Mouse (Mus musculus): Measurements from ENCODE around the gene Cxcl2. TPM values are rescaled to one million over a fixed set of nuclear protein-coding genes. Genes with fewer than 3 reads are reported as not detected.

The Cxcl2 gene
- polyA plus RNA-seq, 1 experiment from 2014 or later: not detected

DNA sequence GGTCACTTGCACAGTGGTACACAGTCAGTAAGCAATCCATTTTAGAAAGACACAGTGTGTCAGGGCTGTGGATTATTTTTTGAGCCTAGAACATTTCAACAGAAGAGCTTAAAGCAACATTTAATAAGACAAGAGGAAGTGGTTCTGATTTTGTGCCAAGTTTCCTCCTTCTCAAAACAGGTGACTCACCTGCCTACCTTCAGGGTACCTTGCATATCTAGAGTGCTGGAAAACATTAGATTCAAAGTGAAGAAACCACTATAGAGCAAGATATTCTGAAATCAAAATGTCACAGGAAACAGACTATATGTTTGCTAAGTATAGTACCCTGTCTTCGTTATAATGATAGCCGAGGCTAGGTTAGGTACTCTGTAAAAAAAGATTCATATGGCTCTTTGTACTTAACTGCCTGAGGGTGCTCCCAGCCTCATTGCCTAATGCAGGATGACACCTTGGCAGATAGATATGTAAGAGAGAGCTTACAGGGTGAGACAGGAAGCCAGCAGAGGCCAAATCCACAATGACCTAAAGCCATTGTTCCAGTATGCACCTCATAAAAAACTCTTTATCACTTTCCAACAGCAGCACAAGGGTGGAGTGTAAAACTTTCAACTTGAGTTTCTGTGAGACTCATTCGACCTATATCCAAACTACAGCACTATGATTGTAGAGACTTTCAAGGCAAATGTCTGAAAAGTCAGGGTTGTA is 24.2 kb upstream of the Cxcl2 start:
- Histone ChIP-seq H3K36me3 (replicated peaks) (no peaks in the 10 kb centered on the region), H3K4me1 (replicated peaks) (0 out of 2 replicates have a peak, but pooled peaks cover under 1% of the 10 kb centered on the region), H3K4me2 (no peak overlapping the region), H3K9ac (no peak overlapping the region), H3K9me3 (replicated peaks) (no peaks in the 10 kb centered on the region), H3K4me3 (replicated peaks) (no peak overlapping the region), H3K27me3 (no peaks in the 10 kb centered on the region), H3K27ac (replicated peaks) (no peak overlapping the region)
- 48% methylated on average over 3 of the region's 3 CpGs for WGBS (ENCODE audit: insufficient replicate concordance)
- no peak for ATAC-seq (ENCODE audit: insufficient read depth)

DNA sequence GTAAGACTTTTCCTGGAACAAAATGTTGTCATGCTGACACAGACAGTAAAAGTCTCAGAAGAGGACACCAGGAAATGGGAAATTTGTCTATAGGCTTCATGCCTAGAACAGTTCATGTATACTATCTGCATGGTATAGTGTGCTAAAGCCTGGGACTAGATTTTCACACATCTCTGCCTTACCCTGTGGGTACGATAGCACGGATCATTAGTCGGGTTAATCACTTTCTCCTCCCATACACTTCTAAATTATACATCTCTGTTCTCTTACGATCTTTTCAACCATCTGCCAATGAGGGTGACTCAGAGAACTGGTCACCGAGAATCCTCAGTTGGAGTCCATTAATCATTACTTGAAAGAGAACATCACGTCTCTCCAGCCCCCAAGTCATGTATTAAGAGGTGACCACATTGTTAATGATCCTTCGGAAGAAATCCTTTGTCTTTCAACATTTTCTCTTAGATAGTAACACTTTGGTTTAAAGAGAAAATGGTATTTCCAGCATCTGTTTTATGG is 23.3 kb upstream of the Cxcl2 start:
- H3K4me3 ChIP-seq (replicated peaks): no peak overlapping the region
- no peak overlapping the region for H3K4me2 ChIP-seq
- 69% methylated on average over 7 of the region's 7 CpGs for WGBS (ENCODE audit: insufficient replicate concordance)
- no peaks in the 10 kb centered on the region for H3K36me3 ChIP-seq (replicated peaks)
- 0 out of 2 replicates have a peak, but pooled peaks cover 5% of the 10 kb centered on the region for H3K4me1 ChIP-seq (replicated peaks)
- no peak overlapping the region for H3K27ac ChIP-seq (replicated peaks)
- ATAC-seq (ENCODE audit: insufficient read depth): no peak
- H3K9me3 ChIP-seq (replicated peaks): no peaks in the 10 kb centered on the region
- no peak overlapping the region for H3K9ac ChIP-seq
- H3K27me3 ChIP-seq: no peaks in the 10 kb centered on the region

DNA sequence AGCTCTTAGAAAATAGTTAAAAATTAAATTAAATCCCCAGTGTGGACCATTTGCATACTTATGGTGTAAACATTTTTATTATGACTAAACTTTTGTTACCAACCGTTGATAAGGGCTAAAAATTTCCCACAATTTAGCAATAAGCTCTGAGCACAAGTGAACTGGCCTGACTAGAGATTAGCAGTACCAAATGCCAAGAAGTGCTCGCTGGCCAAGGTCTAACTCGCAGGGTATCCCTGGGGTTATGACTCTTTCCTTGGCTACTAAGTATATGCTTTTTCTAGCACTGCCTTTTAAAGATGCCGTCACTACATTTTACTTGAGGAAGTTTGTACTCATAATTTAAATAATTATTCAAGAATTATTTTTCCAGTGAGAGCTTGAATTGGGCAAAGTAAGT is 22.6 kb upstream of the Cxcl2 start:
- H3K27ac ChIP-seq (replicated peaks): no peak overlapping the region
- no peak for ATAC-seq (ENCODE audit: insufficient read depth)
- no peak overlapping the region for H3K4me3 ChIP-seq (replicated peaks)
- H3K27me3 ChIP-seq: no peaks in the 10 kb centered on the region
- no peak overlapping the region for H3K9ac ChIP-seq
- whole genome bisulfite sequencing (ENCODE audit: insufficient replicate concordance): 65% methylated on average over 4 of the region's 4 CpGs
- H3K9me3 ChIP-seq (replicated peaks): no peaks in the 10 kb centered on the region
- 0 out of 2 replicates have a peak, but pooled peaks cover 5% of the 10 kb centered on the region for H3K4me1 ChIP-seq (replicated peaks)
- no peak overlapping the region for H3K4me2 ChIP-seq
- H3K36me3 ChIP-seq (replicated peaks): no peaks in the 10 kb centered on the region

DNA sequence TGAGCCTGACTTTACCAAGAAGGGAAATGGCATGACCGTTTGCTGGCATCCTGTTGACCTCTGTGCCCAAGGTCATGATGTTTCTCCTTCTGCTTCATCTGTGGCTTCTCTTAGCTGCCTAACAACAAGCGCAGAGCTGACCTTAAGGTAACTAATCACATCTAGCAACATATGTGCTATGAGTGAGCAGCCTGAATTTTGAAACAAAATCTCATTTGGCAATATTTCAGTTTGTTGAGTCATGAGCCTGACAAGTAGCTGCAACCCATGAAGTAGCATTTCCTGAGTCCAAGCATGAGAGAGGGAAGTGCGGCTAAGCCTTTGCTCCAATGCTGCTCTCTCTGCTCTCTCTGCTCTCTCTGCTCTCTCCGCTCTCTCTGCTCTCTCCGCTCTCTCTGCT is 22.0 kb upstream of the Cxcl2 start:
- Histone ChIP-seq H3K4me3 (replicated peaks) (no peak overlapping the region), H3K27me3 (no peaks in the 10 kb centered on the region), H3K27ac (replicated peaks) (no peak overlapping the region), H3K4me2 (no peak overlapping the region), H3K9me3 (replicated peaks) (no peaks in the 10 kb centered on the region), H3K9ac (no peak overlapping the region), H3K36me3 (replicated peaks) (no peaks in the 10 kb centered on the region), H3K4me1 (replicated peaks) (0 out of 2 replicates have a peak, but pooled peaks cover 5% of the 10 kb centered on the region)
- ATAC-seq (ENCODE audit: insufficient read depth): no peak
- 67% methylated on average over 5 of the region's 5 CpGs for WGBS (ENCODE audit: insufficient replicate concordance)

DNA sequence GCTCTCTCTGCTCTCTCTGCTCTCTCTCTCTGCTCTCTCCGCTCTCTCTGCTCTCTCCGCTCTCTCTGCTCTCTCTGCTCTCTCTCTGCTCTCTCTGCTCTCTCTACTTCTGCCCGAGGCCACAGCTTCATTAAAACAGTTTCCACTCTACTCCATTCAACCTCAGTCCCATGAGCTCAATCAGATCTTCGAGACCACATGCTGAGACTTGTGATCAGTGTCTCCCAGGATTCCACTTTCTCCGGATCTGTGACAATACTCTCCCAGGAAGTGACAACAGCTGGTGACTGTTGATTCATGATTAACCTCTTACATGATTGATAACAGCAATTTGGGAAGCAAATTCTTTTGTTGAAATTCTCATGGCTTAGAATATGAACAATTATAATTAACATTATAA is 21.5 kb upstream of the Cxcl2 start:
- H3K27ac ChIP-seq (replicated peaks): no peak overlapping the region
- no peak overlapping the region for H3K4me3 ChIP-seq (replicated peaks)
- WGBS (ENCODE audit: insufficient replicate concordance): 68% methylated on average over 5 of the region's 5 CpGs
- H3K36me3 ChIP-seq (replicated peaks): no peaks in the 10 kb centered on the region
- no peak for ATAC-seq (ENCODE audit: insufficient read depth)
- H3K4me2 ChIP-seq: no peak overlapping the region
- H3K4me1 ChIP-seq (replicated peaks): 0 out of 2 replicates have a peak, but pooled peaks cover 5% of the 10 kb centered on the region
- no peak overlapping the region for H3K9ac ChIP-seq
- H3K27me3 ChIP-seq: no peaks in the 10 kb centered on the region
- no peaks in the 10 kb centered on the region for H3K9me3 ChIP-seq (replicated peaks)

DNA sequence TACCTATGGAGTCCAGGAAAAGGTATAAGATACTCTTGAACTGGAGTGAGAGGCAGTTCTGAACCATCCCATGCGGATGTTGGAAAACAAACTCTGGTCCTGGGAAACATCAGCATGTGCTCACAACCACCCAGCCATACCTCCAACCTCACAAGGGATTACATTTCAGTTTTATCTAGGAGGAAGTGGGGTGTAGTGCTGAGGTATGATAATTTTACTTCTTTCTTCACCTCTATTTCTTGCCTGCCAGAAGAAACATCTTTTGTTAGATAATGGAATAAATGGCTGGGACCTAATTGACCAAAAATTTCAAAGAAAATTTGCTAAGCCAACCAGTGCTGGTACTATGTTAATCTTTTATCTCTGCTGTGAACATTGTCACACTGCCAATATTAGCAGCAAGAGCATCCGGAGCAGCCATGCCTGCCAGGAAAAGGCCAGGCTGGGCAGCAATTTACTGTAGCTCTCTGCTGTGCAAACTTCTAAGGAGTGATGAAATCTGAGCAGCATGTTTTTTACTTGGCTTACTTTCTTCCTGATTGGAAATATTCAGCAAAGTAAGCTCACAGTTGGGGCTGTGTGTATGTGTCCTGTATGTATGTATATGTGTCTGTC is 18.9 kb upstream of the Cxcl2 start:
- H3K4me3 ChIP-seq (replicated peaks): no peak overlapping the region
- ATAC-seq (ENCODE audit: insufficient read depth): peak; percentile 18; the same call in 1 of the 2 replicates

DNA sequence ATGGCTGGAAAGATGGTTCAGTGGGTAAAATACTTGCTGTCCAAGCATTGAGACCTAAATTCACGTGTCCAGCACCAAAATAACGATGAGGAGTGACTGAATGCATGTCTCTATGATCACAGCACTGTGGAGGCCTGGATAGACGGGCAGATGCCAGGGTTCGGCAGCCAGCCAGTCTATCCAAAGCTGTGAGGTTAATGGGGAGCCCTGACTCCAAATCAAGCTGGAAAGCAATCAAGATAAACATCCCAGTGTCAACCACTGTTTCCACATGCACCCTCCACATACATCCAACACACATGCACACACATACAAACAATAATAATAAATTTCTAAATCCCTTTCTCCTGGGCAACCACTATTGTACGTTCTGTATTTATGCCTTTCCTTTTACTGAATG is 15.0 kb upstream of the Cxcl2 start:
- no peak overlapping the region for H3K4me2 ChIP-seq
- no peak overlapping the region for H3K9ac ChIP-seq
- H3K27me3 ChIP-seq: peaks cover 27% of the 10 kb centered on the region
- no peak overlapping the region for H3K4me3 ChIP-seq (replicated peaks)
- 59% methylated on average over 5 of the region's 5 CpGs for WGBS (ENCODE audit: insufficient replicate concordance)
- 0 out of 2 replicates have a peak, but pooled peaks cover 5% of the 10 kb centered on the region for H3K4me1 ChIP-seq (replicated peaks)
- H3K9me3 ChIP-seq (replicated peaks): no peaks in the 10 kb centered on the region
- ATAC-seq (ENCODE audit: insufficient read depth): no peak
- H3K36me3 ChIP-seq (replicated peaks): no peaks in the 10 kb centered on the region
- no peak overlapping the region for H3K27ac ChIP-seq (replicated peaks)

More for the DNA sequence above, 18.9 kb upstream of the Cxcl2 start:
- 0 out of 2 replicates have a peak, but pooled peaks cover 5% of the 10 kb centered on the region for H3K4me1 ChIP-seq (replicated peaks)
- H3K9me3 ChIP-seq (replicated peaks): no peaks in the 10 kb centered on the region
- WGBS (ENCODE audit: insufficient replicate concordance): 31% methylated on average over 2 of the region's 2 CpGs
- H3K27me3 ChIP-seq: peaks cover 5% of the 10 kb centered on the region; the same call in 1 of the 2 replicates
- H3K9ac ChIP-seq: no peak overlapping the region
- H3K36me3 ChIP-seq (replicated peaks): no peaks in the 10 kb centered on the region
- no peak overlapping the region for H3K4me2 ChIP-seq
- H3K27ac ChIP-seq (replicated peaks): no peak overlapping the region

DNA sequence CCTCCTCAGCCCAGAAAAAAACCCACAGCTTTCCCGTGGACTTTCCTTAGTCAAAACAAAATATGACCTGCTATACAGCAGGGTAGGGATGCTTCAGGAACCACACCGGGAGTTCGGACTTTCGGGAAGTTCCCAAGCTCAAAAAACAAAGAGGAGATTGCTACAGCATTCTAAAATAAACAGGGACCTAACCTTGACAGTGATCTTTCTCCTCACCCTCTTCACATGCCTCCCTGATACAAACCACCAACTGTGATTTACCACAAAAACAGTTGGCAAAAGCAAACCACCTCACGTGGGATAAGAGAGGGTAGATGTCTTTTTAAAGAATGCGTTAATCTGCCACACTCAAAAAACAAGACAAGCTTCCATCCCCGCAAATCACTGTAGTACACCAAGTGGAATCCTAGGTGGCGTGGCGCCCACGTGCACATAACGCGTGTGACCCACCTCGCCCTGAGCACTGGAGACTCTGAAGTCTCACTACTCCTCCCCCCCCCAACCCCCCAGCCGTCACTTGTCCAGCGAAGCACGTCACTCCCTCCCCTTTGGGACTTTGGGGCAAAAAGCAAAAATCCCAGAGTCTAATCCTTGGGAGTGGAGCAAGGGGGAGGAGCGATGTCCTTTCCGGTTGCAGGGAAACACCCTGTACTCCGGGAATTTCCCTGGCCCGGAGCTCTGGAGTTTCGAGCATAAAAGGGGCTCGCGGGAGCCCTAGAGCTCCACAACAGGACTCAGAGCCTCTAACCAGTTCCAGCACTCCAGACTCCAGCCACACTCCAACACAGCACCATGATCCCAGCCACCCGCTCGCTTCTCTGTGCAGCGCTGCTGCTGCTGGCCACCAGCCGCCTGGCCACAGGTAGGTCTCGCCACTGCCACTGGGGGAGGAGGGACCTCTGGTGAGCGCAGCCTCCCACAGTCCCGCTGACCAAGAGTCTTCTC is 12.9 kb upstream of the Cxcl2 start, which contains the start of gene Cxcl1:
Gene Cxcl1 (plus strand): TSS at position 723 of the 945 bp plus-strand sequence.
- peak within 1 kb of the TSS; percentile 54 for H3K4me2 ChIP-seq
- WGBS (ENCODE audit: insufficient replicate concordance): 9% methylated on average over 30 of the region's 30 CpGs

DNA sequence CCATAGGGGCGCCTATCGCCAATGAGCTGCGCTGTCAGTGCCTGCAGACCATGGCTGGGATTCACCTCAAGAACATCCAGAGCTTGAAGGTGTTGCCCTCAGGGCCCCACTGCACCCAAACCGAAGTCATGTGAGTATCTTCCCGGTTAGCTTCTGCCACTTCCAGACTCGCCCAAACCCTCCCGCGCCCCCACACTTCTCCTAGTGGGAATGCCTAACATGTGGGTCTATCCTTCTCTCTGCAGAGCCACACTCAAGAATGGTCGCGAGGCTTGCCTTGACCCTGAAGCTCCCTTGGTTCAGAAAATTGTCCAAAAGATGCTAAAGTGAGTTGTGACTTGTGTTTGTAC is 12.2 kb upstream of the Cxcl2 start:
- Histone ChIP-seq H3K4me2 (peak overlapping the region; percentile 54), H3K27me3 (peaks cover 27% of the 10 kb centered on the region), H3K27ac (replicated peaks) (peak overlapping the region; percentile 73), H3K9ac (no peak overlapping the region), H3K36me3 (replicated peaks) (no peaks in the 10 kb centered on the region), H3K9me3 (replicated peaks) (no peaks in the 10 kb centered on the region), H3K4me3 (replicated peaks) (peak overlapping the region; percentile 45), H3K4me1 (replicated peaks) (no peaks in the 10 kb centered on the region)
- ATAC-seq (ENCODE audit: insufficient read depth): no peak
- WGBS (ENCODE audit: insufficient replicate concordance): 32% methylated on average over 10 of the region's 10 CpGs

More for the DNA sequence above, 12.9 kb upstream of the Cxcl2 start, which contains the start of gene Cxcl1:
- no peak within 1 kb of the TSS for H3K9ac ChIP-seq
- ATAC-seq (ENCODE audit: insufficient read depth): peak; percentile 78
- peak within 1 kb of the TSS; percentile 73 for H3K27ac ChIP-seq (replicated peaks)
- H3K9me3 ChIP-seq (replicated peaks): no peaks in the 10 kb centered on the region
- no peaks in the 10 kb centered on the region for H3K4me1 ChIP-seq (replicated peaks)
- peak within 1 kb of the TSS; percentile 45 for H3K4me3 ChIP-seq (replicated peaks)
- no peaks in the 10 kb centered on the region for H3K36me3 ChIP-seq (replicated peaks)
- peaks cover 27% of the 10 kb centered on the region for H3K27me3 ChIP-seq

DNA sequence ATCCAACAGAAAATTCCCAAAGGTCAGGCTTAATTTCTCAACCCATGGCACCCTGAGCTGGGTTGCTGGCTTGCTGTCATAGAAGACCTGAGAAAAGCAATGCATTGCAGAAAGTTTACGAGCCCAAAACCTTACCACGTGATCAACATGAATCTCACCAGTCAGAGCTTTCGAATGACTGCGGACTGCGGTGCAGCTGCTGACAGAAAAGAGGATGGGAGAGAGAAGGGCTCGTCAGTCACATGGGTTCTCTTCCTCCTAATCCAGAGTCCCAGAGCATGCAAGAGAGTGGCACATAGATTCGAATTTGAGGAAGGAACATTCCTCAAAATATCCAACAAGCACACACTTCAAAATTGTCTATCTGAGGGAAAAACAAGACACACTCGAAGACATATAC is 9.4 kb upstream of the Cxcl2 start:
- Histone ChIP-seq H3K4me3 (replicated peaks) (no peak overlapping the region), H3K27me3 (peaks cover 27% of the 10 kb centered on the region), H3K9me3 (replicated peaks) (no peaks in the 10 kb centered on the region), H3K36me3 (replicated peaks) (no peaks in the 10 kb centered on the region), H3K4me2 (no peak overlapping the region), H3K4me1 (replicated peaks) (no peaks in the 10 kb centered on the region), H3K27ac (replicated peaks) (no peak overlapping the region), H3K9ac (no peak overlapping the region)
- WGBS (ENCODE audit: insufficient replicate concordance): 53% methylated on average over 8 of the region's 8 CpGs
- no peak for ATAC-seq (ENCODE audit: insufficient read depth)

Data from liver, embryonic 15.5 days (tissue).